Mouse (Mus musculus): ENCODE measurements around the gene Srsf3. TPM values are rescaled to one million over a fixed set of nuclear protein-coding genes. Genes with fewer than 3 reads are reported as not detected.

Gene Srsf3
- polyA plus RNA-seq (2015; fragmentation: Nextera tagmentation; extraction: Ambion mirVana) = 563 and 593 TPM in 2 replicates

GRCm38 (mm10) chr17:29032274-29033069 is at the start of gene Srsf3:
Gene Srsf3 (plus strand): TSS chr17:29032628.
- H3K9me3 ChIP-seq (ENCODE audit: control insufficient read depth, low read length) = no peaks in the 10 kb centered on the region

GRCm38 (mm10) chr17:28984724-28985420 is 47.6 kb upstream of the Srsf3 start:
- Histone ChIP-seq H3K36me3 (ENCODE audit: control insufficient read depth, insufficient read depth, low read length) (peaks cover 48% of the 10 kb centered on the region), H3K9me3 (ENCODE audit: control insufficient read depth, low read length) (no peaks in the 10 kb centered on the region), H3K27me3 (ENCODE audit: control insufficient read depth, insufficient read depth, low read depth, low read length) (no peaks in the 10 kb centered on the region), H3K4me3 (ENCODE audit: low read length) (no peak overlapping the region), H3K4me1 (replicated peaks; ENCODE audit: control insufficient read depth, insufficient read depth, low read length) (no peaks in the 10 kb centered on the region), H3K4me2 (ENCODE audit: low read depth, low read length) (no peak overlapping the region), H3K27ac (ENCODE audit: low read length) (no peak overlapping the region), H3K9ac (ENCODE audit: low read length) (no peak overlapping the region)
- 98% methylated on average over 1 of the region's 1 CpGs for WGBS
- no peak for ATAC-seq (ENCODE audit: low read depth)

More at GRCm38 (mm10) chr17:29032274-29033069, at the start of gene Srsf3:
- peaks cover 14% of the 10 kb centered on the region for H3K36me3 ChIP-seq (ENCODE audit: control insufficient read depth, insufficient read depth, low read length)
- WGBS = under 1% methylated on average over 76 of the region's 77 CpGs
- peak within 1 kb of the TSS; percentile 99 for H3K27ac ChIP-seq (ENCODE audit: low read length)
- peaks cover 17% of the 10 kb centered on the region for H3K4me1 ChIP-seq (replicated peaks; ENCODE audit: control insufficient read depth, insufficient read depth, low read length)
- peak; percentile 99 for ATAC-seq (ENCODE audit: low read depth)
- H3K4me3 ChIP-seq (ENCODE audit: low read length) = peak within 1 kb of the TSS; percentile 73
- H3K9ac ChIP-seq (ENCODE audit: low read length) = peak within 1 kb of the TSS; percentile 99
- no peaks in the 10 kb centered on the region for H3K27me3 ChIP-seq (ENCODE audit: control insufficient read depth, insufficient read depth, low read depth, low read length)
- H3K4me2 ChIP-seq (ENCODE audit: low read depth, low read length) = peak within 1 kb of the TSS; percentile 86

- Histone ChIP-seq H3K4me3 (ENCODE audit: low read length) (no peak overlapping the region), H3K36me3 (ENCODE audit: control insufficient read depth, insufficient read depth, low read length) (peaks cover 44% of the 10 kb centered on the region), H3K9me3 (ENCODE audit: control insufficient read depth, low read length) (no peaks in the 10 kb centered on the region), H3K4me1 (replicated peaks; ENCODE audit: control insufficient read depth, insufficient read depth, low read length) (peaks cover 6% of the 10 kb centered on the region), H3K27me3 (ENCODE audit: control insufficient read depth, insufficient read depth, low read depth, low read length) (no peaks in the 10 kb centered on the region), H3K27ac (ENCODE audit: low read length) (no peak overlapping the region), H3K4me2 (ENCODE audit: low read depth, low read length) (no peak overlapping the region), H3K9ac (ENCODE audit: low read length) (no peak overlapping the region)
- ATAC-seq (ENCODE audit: low read depth) = no peak
Measured at GRCm38 (mm10) chr17:28986833-28987232, 45.6 kb upstream of the Srsf3 start.

GRCm38 (mm10) chr17:28987713-28988112 is 44.7 kb upstream of the Srsf3 start:
- Histone ChIP-seq H3K4me1 (replicated peaks; ENCODE audit: control insufficient read depth, insufficient read depth, low read length) (peaks cover 7% of the 10 kb centered on the region), H3K27ac (ENCODE audit: low read length) (no peak overlapping the region), H3K4me2 (ENCODE audit: low read depth, low read length) (no peak overlapping the region), H3K9me3 (ENCODE audit: control insufficient read depth, low read length) (no peaks in the 10 kb centered on the region), H3K36me3 (ENCODE audit: control insufficient read depth, insufficient read depth, low read length) (peaks cover 39% of the 10 kb centered on the region), H3K9ac (ENCODE audit: low read length) (no peak overlapping the region), H3K4me3 (ENCODE audit: low read length) (no peak overlapping the region), H3K27me3 (ENCODE audit: control insufficient read depth, insufficient read depth, low read depth, low read length) (no peaks in the 10 kb centered on the region)
- ATAC-seq (ENCODE audit: low read depth) = no peak
- WGBS = 63% methylated on average over 4 of the region's 4 CpGs

- 71% methylated on average over 4 of the region's 4 CpGs for WGBS
- H3K9me3 ChIP-seq (ENCODE audit: control insufficient read depth, low read length) = no peaks in the 10 kb centered on the region
- H3K36me3 ChIP-seq (ENCODE audit: control insufficient read depth, insufficient read depth, low read length) = peaks cover 39% of the 10 kb centered on the region
- H3K4me2 ChIP-seq (ENCODE audit: low read depth, low read length) = no peak overlapping the region
- no peak overlapping the region for H3K9ac ChIP-seq (ENCODE audit: low read length)
- no peak overlapping the region for H3K4me3 ChIP-seq (ENCODE audit: low read length)
- no peaks in the 10 kb centered on the region for H3K27me3 ChIP-seq (ENCODE audit: control insufficient read depth, insufficient read depth, low read depth, low read length)
- peaks cover 7% of the 10 kb centered on the region for H3K4me1 ChIP-seq (replicated peaks; ENCODE audit: control insufficient read depth, insufficient read depth, low read length)
- 0 out of 2 replicates have a peak, but pooled peaks have one; percentile 36 for ATAC-seq (ENCODE audit: low read depth)
- no peak overlapping the region for H3K27ac ChIP-seq (ENCODE audit: low read length)
Measured at GRCm38 (mm10) chr17:28988291-28988690, 44.1 kb upstream of the Srsf3 start.

- Histone ChIP-seq H3K9me3 (ENCODE audit: control insufficient read depth, low read length) (no peaks in the 10 kb centered on the region), H3K36me3 (ENCODE audit: control insufficient read depth, insufficient read depth, low read length) (peaks cover 36% of the 10 kb centered on the region), H3K27ac (ENCODE audit: low read length) (no peak overlapping the region), H3K9ac (ENCODE audit: low read length) (no peak overlapping the region), H3K4me1 (replicated peaks; ENCODE audit: control insufficient read depth, insufficient read depth, low read length) (peaks cover 7% of the 10 kb centered on the region), H3K4me2 (ENCODE audit: low read depth, low read length) (no peak overlapping the region), H3K27me3 (ENCODE audit: control insufficient read depth, insufficient read depth, low read depth, low read length) (no peaks in the 10 kb centered on the region), H3K4me3 (ENCODE audit: low read length) (no peak overlapping the region)
- WGBS = 87% methylated on average over 3 of the region's 3 CpGs
- ATAC-seq (ENCODE audit: low read depth) = no peak
Measured at GRCm38 (mm10) chr17:28988996-28989395, 43.4 kb upstream of the Srsf3 start.

- no peak for ATAC-seq (ENCODE audit: low read depth)
- 71% methylated on average over 4 of the region's 4 CpGs for WGBS
- peaks cover 7% of the 10 kb centered on the region for H3K4me1 ChIP-seq (replicated peaks; ENCODE audit: control insufficient read depth, insufficient read depth, low read length)
- H3K36me3 ChIP-seq (ENCODE audit: control insufficient read depth, insufficient read depth, low read length) = peaks cover 35% of the 10 kb centered on the region
- no peaks in the 10 kb centered on the region for H3K9me3 ChIP-seq (ENCODE audit: control insufficient read depth, low read length)
- H3K27ac ChIP-seq (ENCODE audit: low read length) = no peak overlapping the region
- no peak overlapping the region for H3K9ac ChIP-seq (ENCODE audit: low read length)
- H3K27me3 ChIP-seq (ENCODE audit: control insufficient read depth, insufficient read depth, low read depth, low read length) = no peaks in the 10 kb centered on the region
- no peak overlapping the region for H3K4me3 ChIP-seq (ENCODE audit: low read length)
- no peak overlapping the region for H3K4me2 ChIP-seq (ENCODE audit: low read depth, low read length)
Measured at GRCm38 (mm10) chr17:28990060-28990459, 42.4 kb upstream of the Srsf3 start.

- Histone ChIP-seq H3K4me3 (ENCODE audit: low read length) (no peak overlapping the region), H3K9ac (ENCODE audit: low read length) (no peak overlapping the region), H3K4me1 (replicated peaks; ENCODE audit: control insufficient read depth, insufficient read depth, low read length) (peaks cover 7% of the 10 kb centered on the region), H3K36me3 (ENCODE audit: control insufficient read depth, insufficient read depth, low read length) (peaks cover 29% of the 10 kb centered on the region), H3K27ac (ENCODE audit: low read length) (peak overlapping the region; percentile 62), H3K4me2 (ENCODE audit: low read depth, low read length) (no peak overlapping the region), H3K27me3 (ENCODE audit: control insufficient read depth, insufficient read depth, low read depth, low read length) (no peaks in the 10 kb centered on the region), H3K9me3 (ENCODE audit: control insufficient read depth, low read length) (no peaks in the 10 kb centered on the region)
- 43% methylated on average over 9 of the region's 9 CpGs for WGBS
- peak; percentile 41; the same call in 1 of the 2 replicates for ATAC-seq (ENCODE audit: low read depth)
Measured at GRCm38 (mm10) chr17:28991286-28991685, 41.1 kb upstream of the Srsf3 start.

GRCm38 (mm10) chr17:28992105-28992504 is 40.3 kb upstream of the Srsf3 start:
- Histone ChIP-seq H3K27ac (ENCODE audit: low read length) (peak overlapping the region; percentile 62), H3K4me1 (replicated peaks; ENCODE audit: control insufficient read depth, insufficient read depth, low read length) (peaks cover 7% of the 10 kb centered on the region), H3K27me3 (ENCODE audit: control insufficient read depth, insufficient read depth, low read depth, low read length) (no peaks in the 10 kb centered on the region), H3K4me3 (ENCODE audit: low read length) (no peak overlapping the region), H3K9me3 (ENCODE audit: control insufficient read depth, low read length) (no peaks in the 10 kb centered on the region), H3K36me3 (ENCODE audit: control insufficient read depth, insufficient read depth, low read length) (peaks cover 24% of the 10 kb centered on the region), H3K9ac (ENCODE audit: low read length) (no peak overlapping the region), H3K4me2 (ENCODE audit: low read depth, low read length) (no peak overlapping the region)
- 36% methylated on average over 7 of the region's 7 CpGs for WGBS
- ATAC-seq (ENCODE audit: low read depth) = peak; percentile 54; the same call in 1 of the 2 replicates

All from lung, embryonic 16.5 days (tissue).